Mouse (Mus musculus) adrenal gland, adult 18-20 months (tissue): Measurements from ENCODE around the gene Mup20. TPM values are rescaled to one million over a fixed set of nuclear protein-coding genes. Genes with fewer than 3 reads are reported as not detected.
A peak's percentile ranks its signal among the peaks of the same experiment; 100 is the strongest.
"Not testable (repeated sequence)": the region's sequence is repeated elsewhere in the genome, so short reads cannot be mapped to it uniquely, and the experiment has no call there.

Experiments used
- DNase-seq, 2 experiments: peaks; one replicate each; pipeline ENCODE4 v3.0.0; 2021 to 2022; ENCODE audit warnings: low spot score in 2 of 2
- long read RNA-seq, 2 experiments: library from polyadenylated mRNA; stranded (forward); transcript quantifications; one replicate each; pipeline ENCODE4 v2.0.0; 2021
- total RNA-seq, 2 experiments: library from RNA; stranded (reverse); gene quantifications; 1 replicate in 1 of 2; 2 replicates in 1 of 2; pipeline ENCODE4 v1.2.3; 2021

Gene Mup20
- not detected for total RNA-seq
- long read RNA-seq, experiment 1, result 0 reads
- long read RNA-seq, experiment 2, result 0 reads

GRCm38 (mm10) chr4:62054058-62054457 is at the start of gene Mup20:
Gene Mup20 (minus strand): TSS chr4:62054158.
- not testable (repeated sequence) for DNase-seq

- peak in 1 of 2 experiments; percentile 28 for DNase-seq
These were observed 49.4 kb upstream of the Mup20 start for GRCm38 (mm10) chr4:62103366-62103765.

GRCm38 (mm10) chr4:62087953-62088352 is 34.0 kb upstream of the Mup20 start:
- no peak for DNase-seq

- no peak for DNase-seq
These were observed 33.3 kb upstream of the Mup20 start, which contains the start of gene Mup3 for GRCm38 (mm10) chr4:62087241-62087640. Gene Mup3 (minus strand): TSS chr4:62087342.

- DNase-seq, result no peak
These were observed 28.8 kb upstream of the Mup20 start for GRCm38 (mm10) chr4:62082755-62083154.

GRCm38 (mm10) chr4:62075126-62075525 is 21.2 kb upstream of the Mup20 start:
- DNase-seq, result no peak

- DNase-seq, result not testable (repeated sequence)
These were observed 822 bp upstream of the Mup20 start for GRCm38 (mm10) chr4:62054780-62055179.

GRCm38 (mm10) chr4:62026281-62026680 is 27.7 kb downstream of the Mup20 start:
- DNase-seq, result no peak

GRCm38 (mm10) chr4:62024256-62024959 is 29.6 kb downstream of the Mup20 start:
- DNase-seq, result no peak

GRCm38 (mm10) chr4:62023646-62024045 is 30.3 kb downstream of the Mup20 start:
- no peak for DNase-seq

GRCm38 (mm10) chr4:62023120-62023519 is 30.8 kb downstream of the Mup20 start:
- no peak for DNase-seq

GRCm38 (mm10) chr4:62020511-62020910 is 33.4 kb downstream of the Mup20 start:
- DNase-seq, result not testable (repeated sequence)

Other genes with a start within 250 kb of the Mup20 start
- gene Mup5, start 218.9 kb downstream of the Mup20 start, total RNA-seq, result not detected
- gene Mup3, start 33.2 kb upstream of the Mup20 start, total RNA-seq, result 1 to 10 TPM; 1.5 to 1.8 TPM
- gene Mup21, start 96.7 kb upstream of the Mup20 start, total RNA-seq, result not detected
- gene Zfp37, start 176.9 kb upstream of the Mup20 start, total RNA-seq, result 1 to 10 TPM; 4.7 to 4.8 TPM
- gene Slc31a2, start 208.4 kb upstream of the Mup20 start, total RNA-seq, result 10 to 100 TPM; 27.0 to 28.3 TPM